Mouse (Mus musculus): ENCODE data around the gene Ube2v1.
"Not testable (repeated sequence)": the region's sequence is repeated elsewhere in the genome, so short reads cannot be mapped to it uniquely, and the experiment has no call there.

- not testable (repeated sequence) for TF ChIP-seq CTCF (conservative IDR thresholded peaks at IDR 0.05; ENCODE audit: low read length); POU5F1 (IDR thresholded peaks at IDR 0.05; ENCODE audit: borderline replicate concordance, low read length); NANOG (IDR thresholded peaks at IDR 0.05; ENCODE audit: borderline replicate concordance, low read length)
Measured at GRCm38 (mm10) chr2:167643356-167644052, 11.6 kb upstream of the Ube2v1 start.

Measured in E14TG2a.4 (cell line).